Mouse (Mus musculus) CD4-positive, CD25-positive, alpha-beta regulatory T cell, adult 2 months (primary cell): Measurements from ENCODE around the gene Krt4.

ENCODE experiments used
- DNase-seq: peaks from one replicate; pipeline ENCODE4 v3.0.0-alpha.2; 2012; ENCODE audit warnings: low read depth, low spot score

Gene Krt4

DNA sequence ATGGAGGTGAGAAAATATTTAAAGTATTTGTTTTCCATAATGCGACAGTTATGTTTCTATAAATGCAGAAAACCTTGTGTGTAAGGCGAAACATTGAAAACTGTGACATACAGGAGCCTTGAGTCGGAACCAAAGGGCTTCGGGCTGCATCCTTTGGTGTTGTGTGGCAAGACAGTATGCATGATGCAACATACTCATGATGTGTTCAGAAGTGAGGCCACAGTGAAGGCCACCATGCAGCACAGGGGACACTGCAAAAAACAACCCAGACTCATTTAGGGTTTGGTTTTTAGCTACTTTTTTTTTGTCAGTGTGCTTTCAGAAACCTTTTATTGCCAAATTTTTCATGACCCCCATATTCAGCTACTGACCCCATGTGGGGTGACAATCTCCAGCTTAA, 29.3 kb downstream of the Krt4 start:
- DNase-seq = no peak

DNA sequence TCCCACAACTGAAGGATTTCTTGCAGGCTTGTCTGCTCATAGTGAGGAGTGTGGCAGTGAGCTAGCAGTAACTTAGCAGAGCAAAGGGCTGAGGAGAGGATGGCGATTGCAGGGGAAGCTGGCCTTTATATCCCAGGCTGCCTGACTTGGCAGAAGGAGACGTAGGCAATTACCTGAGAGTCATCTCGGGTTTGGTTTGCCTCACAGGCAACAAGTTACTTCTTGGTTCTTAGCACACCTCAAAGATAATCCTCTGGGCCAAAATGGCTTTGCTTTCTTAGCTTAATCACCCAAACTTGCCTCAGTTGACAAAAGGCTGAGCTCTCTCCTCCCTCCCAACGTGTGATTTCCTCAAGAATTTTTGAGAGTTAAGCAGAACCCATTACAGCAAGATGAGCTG, 31.7 kb downstream of the Krt4 start, which contains the start of gene Krt76:
Gene Krt76 (minus strand): TSS at position 101 of the 400 bp plus-strand sequence.
- no peak for DNase-seq

DNA sequence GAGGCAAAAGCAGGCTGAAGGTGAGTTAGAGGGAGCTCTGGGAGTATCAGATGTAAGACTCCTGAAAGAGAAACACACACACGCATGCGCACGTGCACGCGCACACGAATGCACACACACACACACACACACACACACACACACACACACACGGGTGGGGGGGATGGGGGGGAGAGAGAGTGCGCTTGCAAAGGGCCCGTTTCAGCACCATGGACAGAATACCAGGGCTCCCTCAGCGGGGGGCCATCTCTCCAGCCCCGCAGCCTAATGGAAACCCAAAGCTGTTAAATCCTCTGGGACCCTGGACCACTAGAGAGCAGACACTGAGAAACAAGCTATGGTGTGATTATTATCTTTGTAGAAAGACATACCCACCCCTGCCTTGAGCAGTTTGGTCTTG, 44.8 kb downstream of the Krt4 start:
- DNase-seq = no peak

DNA sequence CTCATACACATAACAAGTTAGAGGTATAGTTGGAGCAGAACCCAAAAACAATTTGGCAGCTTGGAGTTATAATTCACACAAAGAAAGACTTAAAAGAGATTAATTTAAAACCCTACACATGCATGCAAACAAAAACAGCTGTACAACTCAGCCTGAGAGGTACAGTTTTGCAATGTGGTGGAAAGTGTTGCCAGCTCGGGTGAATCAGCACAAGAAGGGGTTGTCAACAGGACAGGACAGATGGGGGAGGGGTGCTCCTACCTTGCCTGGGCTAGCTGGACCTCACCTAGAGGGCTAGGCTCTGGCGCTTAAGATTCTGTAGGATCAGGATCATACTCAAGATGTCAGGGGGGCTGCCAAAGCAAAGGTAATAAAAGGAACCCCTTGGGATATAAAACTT, 46.5 kb downstream of the Krt4 start:
- no peak for DNase-seq

DNA sequence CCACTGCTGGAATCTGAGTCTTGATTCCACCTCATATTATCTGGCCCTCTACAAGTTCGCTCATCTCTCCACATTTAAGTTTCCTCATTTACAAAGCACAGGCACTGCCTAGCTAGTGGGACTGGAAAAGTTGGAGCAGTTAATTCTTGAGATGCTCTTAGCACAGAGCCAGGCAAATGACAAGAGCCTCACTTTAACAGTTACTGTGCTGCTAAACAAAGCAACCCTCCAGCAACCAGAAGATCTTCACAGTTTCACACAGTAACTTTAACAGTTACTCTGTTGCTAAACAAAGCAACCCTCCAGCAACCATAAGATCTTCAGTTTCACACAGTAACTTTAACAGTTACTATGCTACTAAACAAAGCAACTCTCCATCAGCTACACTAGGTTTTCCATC, 50.2 kb downstream of the Krt4 start:
- DNase-seq = no peak

DNA sequence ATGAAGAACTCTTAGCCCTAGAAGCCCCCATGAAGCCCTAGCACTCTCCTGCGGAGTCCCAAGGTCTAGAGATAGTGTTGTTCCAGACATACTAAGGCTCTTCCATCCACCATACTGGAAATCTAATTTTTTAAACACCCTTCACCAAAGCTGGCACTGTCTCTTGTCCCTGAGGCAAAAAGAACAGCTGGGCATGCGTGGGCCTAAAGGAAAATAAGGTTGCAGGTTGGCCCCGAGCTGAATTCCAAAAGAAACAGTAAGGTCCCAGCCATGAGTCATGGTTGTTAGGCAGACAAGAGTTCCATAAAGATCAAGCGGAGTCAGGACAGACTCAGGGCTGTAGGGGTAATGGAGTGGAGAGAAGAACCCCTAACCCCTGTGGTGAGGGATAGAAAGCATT, 51.3 kb downstream of the Krt4 start:
- no peak for DNase-seq

DNA sequence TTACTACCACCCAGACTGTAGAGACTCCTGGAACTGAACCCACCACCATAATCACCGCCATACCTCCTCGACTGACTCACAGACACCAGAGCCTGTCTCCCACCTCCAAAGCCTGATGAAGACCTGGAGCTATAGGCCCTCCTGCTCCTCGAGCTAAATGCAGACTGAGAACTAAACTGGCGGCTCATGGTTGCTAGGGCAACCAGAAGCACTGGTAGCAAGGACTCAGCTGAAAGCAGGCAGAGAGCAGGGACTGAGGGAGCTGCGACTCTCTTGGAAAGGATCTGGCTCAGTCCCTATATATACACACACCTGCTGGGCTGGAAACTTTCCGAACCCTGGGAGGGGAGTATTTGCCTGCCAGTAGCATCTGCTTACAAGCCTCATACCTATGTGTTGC, 55.1 kb downstream of the Krt4 start, which contains the start of gene Krt77:
Gene Krt77 (minus strand): TSS at position 275 of the 400 bp plus-strand sequence.
- DNase-seq = no peak
